Mouse (Mus musculus): ENCODE results near the gene Dnaaf5. TPM values are rescaled to one million over a fixed set of nuclear protein-coding genes. Genes with fewer than 3 reads are reported as not detected.

Dnaaf5 gene
- polyA plus RNA-seq, 1 experiment from 2014 or later, result 2.7 TPM

GRCm38 (mm10) chr5:139149006-139149672 lies 884 bp upstream of the Dnaaf5 start:
- peak overlapping the region; percentile 93 for H3K4me3 ChIP-seq (replicated peaks; ENCODE audit: low read length)
- 25% methylated on average over 11 of the region's 11 CpGs for WGBS
- H3K27ac ChIP-seq (ENCODE audit: low read length), result peak overlapping the region; percentile 36
- peak overlapping the region; percentile 66; the same call in 1 of the 2 replicates for H3K9ac ChIP-seq (replicated peaks; ENCODE audit: low read depth, low read length)
- H3K4me1 ChIP-seq (replicated peaks; ENCODE audit: control insufficient read depth, insufficient read depth, low read length), result peaks cover 35% of the 10 kb centered on the region
- H3K36me3 ChIP-seq (ENCODE audit: control insufficient read depth, insufficient read depth), result peaks cover 6% of the 10 kb centered on the region; the same call in 1 of the 2 replicates
- ATAC-seq, result peak; percentile 13
- H3K9me3 ChIP-seq (ENCODE audit: control insufficient read depth, low read length), result no peaks in the 10 kb centered on the region
- no peaks in the 10 kb centered on the region for H3K27me3 ChIP-seq (replicated peaks; ENCODE audit: control insufficient read depth, insufficient read depth, low read length)
- H3K4me2 ChIP-seq (ENCODE audit: low read length), result peak overlapping the region; percentile 52

DNA sequence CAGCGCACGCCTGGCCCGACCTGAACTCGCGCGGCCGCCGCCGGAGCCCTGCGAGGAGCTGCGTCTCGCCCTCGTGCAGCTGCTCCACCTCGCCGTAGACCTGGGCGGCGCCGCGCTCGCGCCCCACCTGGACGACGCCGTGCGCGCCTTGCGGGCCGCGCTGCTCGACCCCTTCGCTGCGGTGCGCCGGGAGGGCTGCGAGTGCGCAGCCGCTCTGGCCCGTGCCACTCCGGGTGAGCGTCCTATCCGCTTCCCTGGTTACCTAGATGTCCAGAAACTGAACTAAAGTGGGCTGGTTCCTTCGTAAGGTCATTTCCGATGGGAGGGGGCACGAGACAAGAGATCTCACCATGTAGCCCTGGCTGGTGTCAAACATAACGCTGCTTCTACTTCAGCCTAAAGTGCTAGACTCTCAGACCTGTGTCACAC lies 594 bp downstream of the Dnaaf5 start:
- peak overlapping the region; percentile 66 for H3K9ac ChIP-seq (replicated peaks; ENCODE audit: low read depth, low read length)
- H3K9me3 ChIP-seq (ENCODE audit: control insufficient read depth, low read length), result no peaks in the 10 kb centered on the region
- no peaks in the 10 kb centered on the region for H3K27me3 ChIP-seq (replicated peaks; ENCODE audit: control insufficient read depth, insufficient read depth, low read length)
- no peak overlapping the region for H3K27ac ChIP-seq (ENCODE audit: low read length)
- peak overlapping the region; percentile 93 for H3K4me3 ChIP-seq (replicated peaks; ENCODE audit: low read length)
- peak; percentile 8 for ATAC-seq
- peaks cover 15% of the 10 kb centered on the region for H3K36me3 ChIP-seq (ENCODE audit: control insufficient read depth, insufficient read depth)
- peak overlapping the region; percentile 98 for H3K4me2 ChIP-seq (ENCODE audit: low read length)
- WGBS, result under 1% methylated on average over 45 of the region's 45 CpGs
- peaks cover 35% of the 10 kb centered on the region for H3K4me1 ChIP-seq (replicated peaks; ENCODE audit: control insufficient read depth, insufficient read depth, low read length)

DNA sequence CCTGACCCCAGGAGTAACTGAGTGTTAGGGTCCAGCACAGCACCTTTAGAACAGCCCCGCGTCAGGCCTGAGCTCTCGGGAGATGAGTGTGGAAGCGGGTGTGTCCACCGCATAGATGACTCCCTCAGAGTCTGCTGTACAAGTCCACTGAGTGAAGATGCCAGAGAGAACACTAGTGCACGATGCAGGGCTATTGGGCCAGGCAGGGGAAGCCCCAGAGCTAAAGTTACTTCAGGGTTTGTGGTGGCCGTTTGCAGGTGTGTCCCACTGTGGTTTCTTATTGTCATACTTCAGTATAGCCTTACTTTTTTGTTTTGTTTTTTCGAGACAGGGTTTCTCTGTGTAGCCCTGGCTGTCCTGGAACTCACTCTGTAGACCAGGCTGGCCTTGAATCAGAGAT lies 10.9 kb downstream of the Dnaaf5 start:
- Histone ChIP-seq H3K4me3 (replicated peaks; ENCODE audit: low read length) (no peak overlapping the region), H3K36me3 (ENCODE audit: control insufficient read depth, insufficient read depth) (peaks cover 5% of the 10 kb centered on the region), H3K9ac (replicated peaks; ENCODE audit: low read depth, low read length) (no peak overlapping the region), H3K27me3 (replicated peaks; ENCODE audit: control insufficient read depth, insufficient read depth, low read length) (no peaks in the 10 kb centered on the region), H3K9me3 (ENCODE audit: control insufficient read depth, low read length) (no peaks in the 10 kb centered on the region), H3K4me1 (replicated peaks; ENCODE audit: control insufficient read depth, insufficient read depth, low read length) (no peaks in the 10 kb centered on the region), H3K27ac (ENCODE audit: low read length) (no peak overlapping the region), H3K4me2 (ENCODE audit: low read length) (no peak overlapping the region)
- ATAC-seq, result no peak
- 90% methylated on average over 8 of the region's 8 CpGs for WGBS

DNA sequence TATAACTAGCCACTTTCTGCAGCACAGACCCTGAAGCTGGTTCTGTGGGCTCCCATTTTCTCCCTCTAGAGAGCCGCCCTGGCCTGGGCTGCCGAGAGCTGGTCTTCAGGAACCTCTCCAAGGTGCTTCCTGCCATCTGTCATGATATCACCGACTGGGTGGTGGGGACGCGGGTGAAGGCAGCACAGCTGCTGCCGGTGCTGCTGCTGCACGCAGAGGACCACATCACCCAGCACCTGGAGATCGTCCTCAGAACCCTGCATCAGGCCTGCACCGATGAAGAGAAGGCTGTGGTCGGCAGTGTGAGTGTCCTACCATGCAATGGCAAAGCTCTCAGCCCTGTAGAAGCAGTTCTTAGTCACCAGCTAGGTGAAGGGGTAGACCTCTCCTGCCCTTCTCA lies 11.6 kb downstream of the Dnaaf5 start:
- Histone ChIP-seq H3K27me3 (replicated peaks; ENCODE audit: control insufficient read depth, insufficient read depth, low read length) (no peaks in the 10 kb centered on the region), H3K9me3 (ENCODE audit: control insufficient read depth, low read length) (no peaks in the 10 kb centered on the region), H3K27ac (ENCODE audit: low read length) (no peak overlapping the region), H3K36me3 (ENCODE audit: control insufficient read depth, insufficient read depth) (peaks cover 2% of the 10 kb centered on the region; the same call in 1 of the 2 replicates), H3K9ac (replicated peaks; ENCODE audit: low read depth, low read length) (no peak overlapping the region), H3K4me2 (ENCODE audit: low read length) (no peak overlapping the region), H3K4me1 (replicated peaks; ENCODE audit: control insufficient read depth, insufficient read depth, low read length) (no peaks in the 10 kb centered on the region), H3K4me3 (replicated peaks; ENCODE audit: low read length) (no peak overlapping the region)
- no peak for ATAC-seq
- 93% methylated on average over 10 of the region's 10 CpGs for WGBS

DNA sequence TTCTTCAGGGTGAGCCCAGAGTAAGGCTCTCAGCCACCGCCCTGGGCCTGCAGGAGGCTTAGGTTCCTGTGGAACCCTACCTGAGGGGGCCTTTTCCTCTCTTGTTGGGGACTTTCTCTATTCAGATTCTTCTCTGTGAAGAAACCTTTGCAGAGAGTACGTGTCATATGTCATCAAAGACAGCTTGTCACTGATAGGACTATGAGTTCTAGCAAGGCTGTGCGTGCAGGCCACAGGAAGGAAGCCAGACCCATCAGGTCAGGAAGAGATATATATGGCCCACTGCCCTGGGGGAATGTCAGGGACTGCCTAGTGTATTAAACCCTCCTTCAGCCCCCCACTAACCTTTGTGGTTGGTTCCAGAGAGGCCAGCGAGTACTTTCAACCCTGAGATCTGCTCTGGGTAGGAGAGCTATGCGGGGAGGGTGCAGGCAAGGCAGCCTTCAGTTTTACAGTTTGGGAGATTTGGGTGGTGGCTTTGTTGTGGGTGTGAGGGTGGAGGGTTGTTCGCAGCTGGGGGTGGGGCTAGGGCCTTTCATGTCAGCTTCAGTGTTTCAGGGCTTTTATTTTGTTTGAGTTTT lies 16.8 kb downstream of the Dnaaf5 start:
- Histone ChIP-seq H3K4me1 (replicated peaks; ENCODE audit: control insufficient read depth, insufficient read depth, low read length) (no peaks in the 10 kb centered on the region), H3K36me3 (ENCODE audit: control insufficient read depth, insufficient read depth) (peaks cover 5% of the 10 kb centered on the region; the same call in 1 of the 2 replicates), H3K9me3 (ENCODE audit: control insufficient read depth, low read length) (no peaks in the 10 kb centered on the region), H3K27me3 (replicated peaks; ENCODE audit: control insufficient read depth, insufficient read depth, low read length) (no peaks in the 10 kb centered on the region), H3K9ac (replicated peaks; ENCODE audit: low read depth, low read length) (no peak overlapping the region), H3K4me3 (replicated peaks; ENCODE audit: low read length) (no peak overlapping the region), H3K27ac (ENCODE audit: low read length) (no peak overlapping the region), H3K4me2 (ENCODE audit: low read length) (no peak overlapping the region)
- WGBS, result 93% methylated on average over 6 of the region's 6 CpGs
- ATAC-seq, result no peak

DNA sequence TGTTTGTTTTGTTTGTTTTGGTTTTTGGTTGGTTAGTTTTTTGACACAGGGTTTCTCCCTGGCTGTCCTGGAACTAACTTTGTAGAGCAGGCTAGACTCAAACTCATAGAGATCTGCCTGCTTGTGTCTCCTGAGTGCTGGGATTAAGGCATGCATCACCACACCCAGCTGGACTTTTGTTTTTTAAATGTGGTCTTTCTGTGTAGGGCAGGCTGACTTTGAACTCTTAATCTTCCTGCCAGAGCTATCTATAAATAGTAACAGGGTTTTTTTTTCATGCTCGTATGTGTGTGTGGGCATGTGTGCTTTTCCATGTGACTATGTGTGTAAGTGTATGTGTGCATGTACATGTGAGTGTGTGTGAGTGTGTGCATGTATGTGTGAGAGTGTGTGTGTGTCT lies 17.5 kb downstream of the Dnaaf5 start:
- Histone ChIP-seq H3K4me2 (ENCODE audit: low read length) (no peak overlapping the region), H3K9me3 (ENCODE audit: control insufficient read depth, low read length) (no peaks in the 10 kb centered on the region), H3K4me3 (replicated peaks; ENCODE audit: low read length) (no peak overlapping the region), H3K4me1 (replicated peaks; ENCODE audit: control insufficient read depth, insufficient read depth, low read length) (no peaks in the 10 kb centered on the region), H3K27ac (ENCODE audit: low read length) (no peak overlapping the region), H3K36me3 (ENCODE audit: control insufficient read depth, insufficient read depth) (peaks cover 8% of the 10 kb centered on the region; the same call in 1 of the 2 replicates), H3K27me3 (replicated peaks; ENCODE audit: control insufficient read depth, insufficient read depth, low read length) (no peaks in the 10 kb centered on the region), H3K9ac (replicated peaks; ENCODE audit: low read depth, low read length) (no peak overlapping the region)
- 93% methylated on average over 1 of the region's 1 CpGs for WGBS
- ATAC-seq, result no peak

DNA sequence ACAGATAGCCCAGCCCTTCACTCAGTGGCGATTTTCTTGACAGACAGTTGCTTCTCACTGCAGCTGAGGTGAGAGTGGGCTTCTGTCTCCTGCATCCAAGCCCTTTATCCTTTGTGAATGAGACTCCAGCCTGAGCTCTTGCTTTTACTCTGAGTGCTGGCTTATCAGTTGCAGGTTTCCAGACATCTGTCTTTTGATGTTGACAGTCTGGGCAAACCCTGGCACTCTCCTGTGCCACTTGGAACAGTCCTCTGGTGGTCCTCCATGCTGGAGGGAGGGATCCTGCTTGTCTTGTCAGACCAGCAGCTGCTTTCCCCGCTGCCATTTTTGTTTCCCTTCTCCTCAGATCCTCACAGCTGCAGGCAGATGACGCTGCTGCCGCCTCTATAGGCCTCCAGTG lies 21.9 kb downstream of the Dnaaf5 start:
- H3K9me3 ChIP-seq (ENCODE audit: control insufficient read depth, low read length), result no peaks in the 10 kb centered on the region
- no peak overlapping the region for H3K27ac ChIP-seq (ENCODE audit: low read length)
- H3K36me3 ChIP-seq (ENCODE audit: control insufficient read depth, insufficient read depth), result peaks cover 9% of the 10 kb centered on the region; the same call in 1 of the 2 replicates
- no peak overlapping the region for H3K4me3 ChIP-seq (replicated peaks; ENCODE audit: low read length)
- 89% methylated on average over 4 of the region's 4 CpGs for WGBS
- ATAC-seq, result no peak
- H3K4me2 ChIP-seq (ENCODE audit: low read length), result no peak overlapping the region
- H3K9ac ChIP-seq (replicated peaks; ENCODE audit: low read depth, low read length), result no peak overlapping the region
- peaks cover 14% of the 10 kb centered on the region for H3K4me1 ChIP-seq (replicated peaks; ENCODE audit: control insufficient read depth, insufficient read depth, low read length)
- no peaks in the 10 kb centered on the region for H3K27me3 ChIP-seq (replicated peaks; ENCODE audit: control insufficient read depth, insufficient read depth, low read length)

GRCm38 (mm10) chr5:139174141-139174540 lies 24.1 kb downstream of the Dnaaf5 start:
- Histone ChIP-seq H3K36me3 (ENCODE audit: control insufficient read depth, insufficient read depth) (peaks cover 9% of the 10 kb centered on the region; the same call in 1 of the 2 replicates), H3K9ac (replicated peaks; ENCODE audit: low read depth, low read length) (no peak overlapping the region), H3K9me3 (ENCODE audit: control insufficient read depth, low read length) (no peaks in the 10 kb centered on the region), H3K4me3 (replicated peaks; ENCODE audit: low read length) (no peak overlapping the region), H3K27ac (ENCODE audit: low read length) (peak overlapping the region; percentile 15; the same call in 1 of the 2 replicates), H3K27me3 (replicated peaks; ENCODE audit: control insufficient read depth, insufficient read depth, low read length) (no peaks in the 10 kb centered on the region), H3K4me1 (replicated peaks; ENCODE audit: control insufficient read depth, insufficient read depth, low read length) (peaks cover 14% of the 10 kb centered on the region), H3K4me2 (ENCODE audit: low read length) (no peak overlapping the region)
- no peak for ATAC-seq
- WGBS, result 66% methylated on average over 10 of the region's 10 CpGs

DNA sequence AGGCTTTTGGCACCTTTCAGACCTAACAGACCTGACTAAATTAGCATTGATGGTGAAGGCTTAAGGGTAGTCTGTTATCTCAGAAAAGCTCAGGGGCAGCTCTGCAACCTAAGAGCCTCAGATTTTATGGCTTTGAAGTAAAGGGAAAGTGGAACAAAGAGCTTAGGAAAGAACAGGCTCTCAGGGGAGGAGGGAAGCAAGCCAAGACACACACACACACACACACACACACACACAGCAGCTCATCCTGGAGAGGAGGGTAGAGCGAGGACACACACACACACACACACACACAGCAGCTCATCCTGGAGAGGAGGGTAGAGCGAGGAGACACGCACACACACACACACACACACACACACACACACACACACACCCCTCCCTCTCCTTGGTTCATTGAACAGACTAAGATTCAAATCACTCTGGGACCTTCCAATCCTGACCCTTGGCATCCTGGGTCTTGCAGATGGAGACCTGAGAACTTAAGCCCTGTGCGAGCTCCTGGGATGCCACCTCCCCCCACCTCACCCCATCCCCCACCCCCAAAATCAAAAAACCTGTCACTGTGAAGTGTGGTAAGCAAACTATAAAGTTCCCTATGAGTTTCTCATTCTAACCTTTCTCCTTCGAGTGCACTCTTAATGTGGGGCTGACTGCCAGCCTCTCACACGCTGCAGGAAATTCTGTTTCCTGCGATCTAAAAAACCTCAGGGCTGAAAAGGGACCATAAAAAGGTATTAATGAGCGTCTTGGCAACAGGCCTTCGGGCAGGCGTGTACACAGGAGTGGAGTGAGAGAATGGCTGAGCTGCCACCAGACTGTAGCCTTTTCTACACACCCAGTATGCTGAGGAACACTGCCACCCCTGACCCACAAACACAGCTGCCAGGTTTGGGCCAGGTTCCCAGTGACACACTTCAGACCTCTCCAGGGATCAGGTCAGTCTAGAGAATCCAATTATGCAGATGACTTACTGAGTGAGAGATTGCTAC lies 24.8 kb downstream of the Dnaaf5 start:
- WGBS, result 29% methylated on average over 10 of the region's 10 CpGs
- peak; percentile 77 for ATAC-seq
- H3K36me3 ChIP-seq (ENCODE audit: control insufficient read depth, insufficient read depth), result peaks cover 9% of the 10 kb centered on the region; the same call in 1 of the 2 replicates

More for the DNA sequence above, 24.8 kb downstream of the Dnaaf5 start:
- Histone ChIP-seq H3K27ac (ENCODE audit: low read length) (no peak overlapping the region), H3K27me3 (replicated peaks; ENCODE audit: control insufficient read depth, insufficient read depth, low read length) (no peaks in the 10 kb centered on the region), H3K4me1 (replicated peaks; ENCODE audit: control insufficient read depth, insufficient read depth, low read length) (peaks cover 14% of the 10 kb centered on the region), H3K4me3 (replicated peaks; ENCODE audit: low read length) (no peak overlapping the region), H3K9ac (replicated peaks; ENCODE audit: low read depth, low read length) (no peak overlapping the region), H3K9me3 (ENCODE audit: control insufficient read depth, low read length) (no peaks in the 10 kb centered on the region), H3K4me2 (ENCODE audit: low read length) (no peak overlapping the region)

Measured in forebrain, embryonic 16.5 days (tissue).